ENCODE assay signal across 27 mouse cellular contexts in the genomic region with DNA sequence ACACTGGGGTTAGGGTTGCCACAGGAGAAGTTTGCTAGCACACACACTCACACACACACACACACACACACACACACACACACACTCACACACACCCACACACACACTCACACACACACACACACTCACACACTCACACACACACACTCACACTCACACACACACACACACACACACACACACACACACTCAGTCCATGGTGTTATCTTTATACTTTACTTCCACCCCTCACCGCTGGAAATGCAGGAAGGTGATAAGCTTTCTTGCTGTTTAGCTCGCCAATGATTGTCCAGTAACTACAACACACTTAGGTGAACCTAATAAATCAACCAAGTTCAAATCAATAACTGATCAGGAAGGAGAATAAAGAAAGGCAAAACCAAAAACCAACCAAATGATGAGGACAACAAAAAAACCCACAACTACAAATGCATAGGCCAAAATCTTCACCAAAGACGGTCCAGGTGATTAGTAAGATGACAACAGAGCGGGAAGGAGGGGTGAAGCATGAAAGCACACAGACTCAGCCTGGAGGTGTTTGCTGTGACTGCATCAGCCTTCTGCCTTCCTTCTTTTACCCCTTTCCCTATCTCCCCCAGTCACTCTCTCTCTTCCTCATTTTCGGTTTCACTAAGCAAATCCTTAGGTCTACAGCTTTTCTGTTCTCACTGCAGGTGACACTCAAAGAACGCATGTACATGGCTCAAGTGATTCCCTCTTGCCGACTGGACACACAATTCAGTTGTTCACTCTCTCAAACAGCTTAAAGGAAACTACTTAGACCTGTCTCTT.
A peak's percentile ranks its signal among the peaks of the same experiment; 100 is the strongest.
DNase-seq lines count a peak whose midpoint lies in the region; ATAC-seq and TF ChIP-seq lines count a peak whose summit lies in the region.
"Had no signal": no experiment of that assay in that cellular context is flagged by ENCODE, and none has a peak within 500 bp of the region (broad histone marks: within the 10 kb centered on the region; RNA-seq: fewer than 3 reads in every experiment).

No protein-coding gene starts in this region.

- H3K27ac ChIP-seq in CH12.LX (ENCODE audit: insufficient read depth, low read depth): no peak overlapping the region
- H3K27ac ChIP-seq in forebrain, embryonic 11.5 days (ENCODE audit: low read depth, low read length): no peak overlapping the region
- H3K27ac ChIP-seq: embryonic facial prominence, embryonic 15.5 days; hindbrain, embryonic 10.5 days; hindbrain, postnatal 0 days; limb, embryonic 12.5 days; midbrain, embryonic 13.5 days had no signal

- H3K9ac ChIP-seq in CH12.LX (ENCODE audit: insufficient read depth, low read depth): no peak overlapping the region
- H3K9ac ChIP-seq in forebrain, embryonic 11.5 days (ENCODE audit: low read length): no peak overlapping the region
- H3K9ac ChIP-seq: embryonic facial prominence, embryonic 15.5 days; forebrain, postnatal 0 days; limb, embryonic 12.5 days; midbrain, embryonic 13.5 days had no signal

- H3K4me1 ChIP-seq in CH12.LX (ENCODE audit: control insufficient read depth in 1 of 2, insufficient read depth in 2 of 2): peaks cover 8 to 25% of the 10 kb centered on the region in 2 experiments
- H3K4me1 ChIP-seq in forebrain, embryonic 11.5 days (replicated peaks; ENCODE audit: control insufficient read depth, insufficient read depth, low read length): no peaks in the 10 kb centered on the region
- H3K4me1 ChIP-seq: embryonic facial prominence, embryonic 15.5 days; hindbrain, embryonic 10.5 days; limb, embryonic 12.5 days; midbrain, embryonic 13.5 days had no signal

- H3K27me3 ChIP-seq in CH12.LX (replicated peaks): no peaks in the 10 kb centered on the region
- no peaks in the 10 kb centered on the region for H3K27me3 ChIP-seq in forebrain, embryonic 11.5 days (ENCODE audit: control insufficient read depth, insufficient read depth, low read length)
- H3K27me3 ChIP-seq: embryonic facial prominence, embryonic 15.5 days; limb, embryonic 12.5 days; midbrain, embryonic 13.5 days had no signal

- dilution Hi-C loops in CH12.LX (cut with MboI; ENCODE audit: extremely low pct_ligation_motif_present, extremely low pct_unique_long_range_greater_than_20kb, low sequenced_read_pairs): no loop called here

- no peak for TF ChIP-seq POLR2A in CH12.LX (IDR thresholded peaks at IDR 0.05; ENCODE audit: low read depth, low read length)

- peak; percentile 74 for TF ChIP-seq EP300 in CH12.LX (IDR thresholded peaks at IDR 0.05; ENCODE audit: low read length)

- 89% methylated on average over 7 of the region's 7 CpGs for WGBS in forebrain, embryonic 11.5 days

- no peak; the same call in none of the 2 replicates for TF ChIP-seq RAD21 in CH12.LX (IDR thresholded peaks at IDR 0.05; ENCODE audit: low read depth, low read length)

- no peaks in the 10 kb centered on the region for H3K79me2 ChIP-seq in CH12.LX (replicated peaks; ENCODE audit: control insufficient read depth, extremely low read depth, insufficient read depth, poor library complexity, severe bottlenecking)

- peaks cover 0 to 23% of the 10 kb centered on the region in 2 experiments for H3K36me3 ChIP-seq in CH12.LX (replicated peaks in 1 of 2; ENCODE audit: control insufficient read depth in 1 of 2, insufficient read depth in 1 of 2, low read length in 1 of 2)
- H3K36me3 ChIP-seq in forebrain, embryonic 11.5 days (ENCODE audit: control insufficient read depth, insufficient read depth, low read length): no peaks in the 10 kb centered on the region
- H3K36me3 ChIP-seq: embryonic facial prominence, embryonic 15.5 days; hindbrain, embryonic 10.5 days; limb, embryonic 12.5 days; midbrain, embryonic 13.5 days had no signal

- H3K4me2 ChIP-seq in CH12.LX (ENCODE audit: insufficient read depth, low read depth, poor library complexity, severe bottlenecking): no peak overlapping the region
- no peak overlapping the region for H3K4me2 ChIP-seq in forebrain, embryonic 11.5 days (ENCODE audit: low read depth, low read length, severe bottlenecking)
- H3K4me2 ChIP-seq: embryonic facial prominence, embryonic 15.5 days; heart, embryonic 11.5 days; limb, embryonic 12.5 days; midbrain, embryonic 13.5 days had no signal

- DNase-seq in A20 (ENCODE audit: low read depth, low spot score) (peak; percentile 74), CH12.LX (ENCODE audit: extremely low read depth) (peak; percentile 54)
- DNase-seq in right cerebral cortex, postnatal 36 days (ENCODE audit: low spot score in 2 of 2): no peak
- no peak for DNase-seq in heart, postnatal 4 days
- DNase-seq in forebrain, embryonic 11.5 days (ENCODE audit: low spot score): no peak
- DNase-seq: adrenal gland, adult 8-10 months; cerebellum, adult 2 months; cerebellum, postnatal 36 days; forebrain, postnatal 0 days; heart, adult 11 months; kidney, adult 9 months; kidney, postnatal 36 days; layer of hippocampus, postnatal 36 days; lung, postnatal 10 days; spleen, adult 18-20 months; thymus, postnatal 14 days had no signal

- in situ Hi-C loops in CH12.LX (cut with MboI; ENCODE audit: low pct_ligation_motif_present, low pct_unique_long_range_greater_than_20kb, low sequenced_read_pairs): no loop called here

- no peak for TF ChIP-seq CTCF in CH12.LX (conservative IDR thresholded peaks at IDR 0.05 in 1 of 2, IDR thresholded peaks at IDR 0.05 in 1 of 2; ENCODE audit: low read depth in 2 of 2, low read length in 2 of 2)

- peak overlapping the region in 1 of 3 experiments; percentile 19 for H3K4me3 ChIP-seq in CH12.LX (replicated peaks in 1 of 3; ENCODE audit: low read depth in 2 of 3, low read length in 2 of 3, poor library complexity in 1 of 3)
- H3K4me3 ChIP-seq in forebrain, embryonic 11.5 days (ENCODE audit: low read depth, low read length): no peak overlapping the region
- H3K4me3 ChIP-seq: embryonic facial prominence, embryonic 15.5 days; hindbrain, embryonic 10.5 days; limb, embryonic 12.5 days; midbrain, embryonic 13.5 days had no signal

- H3K9me3 ChIP-seq in CH12.LX (replicated peaks; ENCODE audit: low read length): no peaks in the 10 kb centered on the region
- no peaks in the 10 kb centered on the region for H3K9me3 ChIP-seq in forebrain, embryonic 11.5 days (ENCODE audit: control insufficient read depth, low read length)
- H3K9me3 ChIP-seq: embryonic facial prominence, embryonic 15.5 days; hindbrain, embryonic 10.5 days; limb, embryonic 12.5 days; midbrain, embryonic 13.5 days had no signal

- peak; percentile 63; the same call in 1 of the 2 replicates for ATAC-seq in common myeloid progenitor, adult 5-6 weeks (replicated peaks; ENCODE audit: low read depth, poor library complexity, severe bottlenecking)
- ATAC-seq in neutrophil, adult 5-6 weeks (ENCODE audit: extremely low read depth, insufficient number of reproducible peaks, low FRiP score, poor library complexity, severe bottlenecking): peak; percentile 16; the same call in 1 of the 2 replicates
- ATAC-seq in forebrain, embryonic 11.5 days (replicated peaks; ENCODE audit: low FRiP score): no peak
- ATAC-seq: activated CD4-positive, CD25-positive, alpha-beta regulatory T cell, adult 4 months; CD4-positive, CD25-positive, alpha-beta regulatory T cell, adult 4 months; forebrain, postnatal 0 days; hindbrain, postnatal 0 days; intestine, embryonic 16.5 days; midbrain, embryonic 13.5 days had no signal

TF ChIP-seq in CH12.LX, 34 proteins besides CTCF, POLR2A, EP300 and RAD21:
- TF ChIP-seq IRF4 (IDR thresholded peaks at IDR 0.05; ENCODE audit: low read depth, low read length) (peak; percentile 75; the same call in 1 of the 2 replicates), ZC3H11A (IDR thresholded peaks at IDR 0.05; ENCODE audit: low read depth, low read length) (no peak), RCOR1 (conservative IDR thresholded peaks at IDR 0.05; ENCODE audit: low read depth, low read length) (0 out of 2 replicates have a peak, but pooled peaks have one; percentile 47), MXI1 (IDR thresholded peaks at IDR 0.05; ENCODE audit: low read depth, low read length) (no peak; the same call in 1 of the 2 replicates), USF1 (IDR thresholded peaks at IDR 0.05; ENCODE audit: low read depth, low read length) (no peak), NELFE (IDR thresholded peaks at IDR 0.05; ENCODE audit: low read depth, low read length) (no peak), ZNF384 (IDR thresholded peaks at IDR 0.05; ENCODE audit: low read depth, low read length) (no peak), JUN (IDR thresholded peaks at IDR 0.05; ENCODE audit: insufficient read depth, low read depth, low read length) (no peak), PAX5 (IDR thresholded peaks at IDR 0.05; ENCODE audit: low read length) (no peak), POLR2AphosphoS2 (IDR thresholded peaks at IDR 0.05; ENCODE audit: low read depth, low read length) (no peak), HCFC1 (IDR thresholded peaks at IDR 0.05; ENCODE audit: low read depth, low read length) (no peak), ELF1 (IDR thresholded peaks at IDR 0.05; ENCODE audit: low read depth, low read length) (no peak), GABPA (IDR thresholded peaks at IDR 0.05; ENCODE audit: insufficient replicate concordance, low read depth, low read length) (no peak), MYC (IDR thresholded peaks at IDR 0.05; ENCODE audit: low read depth, low read length) (no peak), UBTF (IDR thresholded peaks at IDR 0.05; ENCODE audit: low read depth, low read length) (no peak), SMC3 (IDR thresholded peaks at IDR 0.05; ENCODE audit: low read depth, low read length) (no peak), TBP (conservative IDR thresholded peaks at IDR 0.05; ENCODE audit: low read depth, low read length) (no peak), JUND (conservative IDR thresholded peaks at IDR 0.05; ENCODE audit: low read depth, low read length) (peak; percentile 22; the same call in 1 of the 2 replicates), SIN3A (IDR thresholded peaks at IDR 0.05; ENCODE audit: low read length) (no peak), TCF12 (IDR thresholded peaks at IDR 0.05; ENCODE audit: low read depth, low read length) (no peak), MAFK (IDR thresholded peaks at IDR 0.05; ENCODE audit: insufficient replicate concordance, low read length) (no peak), ETS1 (conservative IDR thresholded peaks at IDR 0.05; ENCODE audit: low read depth, low read length) (peak; percentile 30; the same call in 1 of the 2 replicates), BHLHE40 (IDR thresholded peaks at IDR 0.05; ENCODE audit: low read depth, low read length) (peak; percentile 62), E2F4 (IDR thresholded peaks at IDR 0.05; ENCODE audit: insufficient replicate concordance, low read depth, low read length) (no peak), MAX (IDR thresholded peaks at IDR 0.05; ENCODE audit: low read length) (no peak), MAZ (IDR thresholded peaks at IDR 0.05; ENCODE audit: low read depth, low read length) (no peak)
TF ChIP-seq in CH12.LX: peak in this region for 5.

Comparison
In these comparisons a context has a peak if more than half of its experiments do, and no peak if none do; other contexts are left out.
1. DNase-seq: peak in A20 (single experiment) and CH12.LX (single experiment); none in right cerebral cortex, postnatal 36 days (0 of 2), heart, postnatal 4 days (single experiment) and forebrain, embryonic 11.5 days (single experiment).